In genomic region chr10:87803936-87804791, GRCm38 (mm10) we compare ENCODE assay signal across 23 mouse cellular contexts. TPM values are rescaled to one million over a fixed set of nuclear protein-coding genes. Genes with fewer than 3 reads are reported as not detected.
DNase-seq lines count a peak whose midpoint lies in the region; ATAC-seq lines count a peak whose summit lies in the region.
"Had no signal": no experiment of that assay in that cellular context is flagged by ENCODE, and none has a peak within 500 bp of the region (broad histone marks: within the 10 kb centered on the region; RNA-seq: fewer than 3 reads in every experiment).

No protein-coding gene starts in this region.

- no peak overlapping the region for H3K9ac ChIP-seq in heart, embryonic 11.5 days (ENCODE audit: low read depth, low read length)
- H3K9ac ChIP-seq in kidney, embryonic 15.5 days = no peak overlapping the region
- H3K9ac ChIP-seq: forebrain, embryonic 12.5 days; intestine, embryonic 15.5 days; midbrain, embryonic 15.5 days; neural tube, embryonic 12.5 days had no signal

- H3K4me3 ChIP-seq in heart, embryonic 11.5 days (ENCODE audit: low read depth, low read length) = no peak overlapping the region
- H3K4me3 ChIP-seq in kidney, embryonic 15.5 days (replicated peaks) = no peak overlapping the region
- H3K4me3 ChIP-seq: erythroblast, embryonic 14.5 days; forebrain, embryonic 12.5 days; hindbrain, embryonic 10.5 days; intestine, embryonic 15.5 days; midbrain, embryonic 15.5 days; neural tube, embryonic 12.5 days had no signal

- no peak for ATAC-seq in heart, embryonic 11.5 days (replicated peaks; ENCODE audit: insufficient number of reproducible peaks, low FRiP score, low TSS enrichment)
- no peak for ATAC-seq in kidney, embryonic 15.5 days (replicated peaks; ENCODE audit: low FRiP score)
- ATAC-seq: CD4-positive, CD25-positive, alpha-beta regulatory T cell, adult 4 months; hindbrain, embryonic 16.5 days; intestine, embryonic 15.5 days; midbrain, embryonic 15.5 days had no signal

- no peaks in the 10 kb centered on the region for H3K27me3 ChIP-seq in heart, embryonic 11.5 days (ENCODE audit: control insufficient read depth, insufficient read depth, low read length)
- no peaks in the 10 kb centered on the region for H3K27me3 ChIP-seq in kidney, embryonic 15.5 days
- H3K27me3 ChIP-seq: forebrain, embryonic 12.5 days; intestine, embryonic 15.5 days; midbrain, embryonic 15.5 days; neural tube, embryonic 12.5 days had no signal

- no peak overlapping the region for H3K27ac ChIP-seq in heart, embryonic 11.5 days (ENCODE audit: low read depth, low read length)
- H3K27ac ChIP-seq in kidney, embryonic 15.5 days = no peak overlapping the region
- H3K27ac ChIP-seq: forebrain, embryonic 12.5 days; hindbrain, embryonic 10.5 days; intestine, embryonic 15.5 days; macrophage; midbrain, embryonic 15.5 days; neural tube, embryonic 12.5 days had no signal

- no peak overlapping the region for H3K4me2 ChIP-seq in heart, embryonic 11.5 days
- no peak overlapping the region for H3K4me2 ChIP-seq in kidney, embryonic 15.5 days
- H3K4me2 ChIP-seq: forebrain, embryonic 12.5 days; intestine, embryonic 15.5 days; midbrain, embryonic 15.5 days; neural tube, embryonic 12.5 days had no signal

- H3K4me1 ChIP-seq in heart, embryonic 11.5 days (ENCODE audit: control insufficient read depth, insufficient read depth, low read length) = no peaks in the 10 kb centered on the region
- no peaks in the 10 kb centered on the region for H3K4me1 ChIP-seq in kidney, embryonic 15.5 days
- H3K4me1 ChIP-seq: forebrain, embryonic 12.5 days; hindbrain, embryonic 10.5 days; intestine, embryonic 15.5 days; midbrain, embryonic 15.5 days; neural tube, embryonic 12.5 days had no signal

- peak; percentile 93 for DNase-seq in heart, adult 11 months
- peak; percentile 16 to 35 for DNase-seq in kidney, postnatal 4 days
- DNase-seq in brain, adult 2 months (ENCODE audit: low read depth, low spot score) = peak; percentile 14
- peak; percentile 32 for DNase-seq in heart, postnatal 4 days
- no peak for DNase-seq in urinary bladder, postnatal 10 days (ENCODE audit: low spot score)
- DNase-seq in urinary bladder, adult 18-20 months (ENCODE audit: low spot score in 2 of 2) = no peak
- DNase-seq: cerebellum, adult 11 months; cerebellum, adult 9-11 months; gastrocnemius, postnatal 36 days; kidney, adult 9 months; right cerebral cortex, postnatal 4 days; thymus, postnatal 25 days had no signal

- no peaks in the 10 kb centered on the region for H3K36me3 ChIP-seq in heart, embryonic 11.5 days (ENCODE audit: control insufficient read depth, insufficient read depth, low read length)
- H3K36me3 ChIP-seq in kidney, embryonic 15.5 days = no peaks in the 10 kb centered on the region
- H3K36me3 ChIP-seq: forebrain, embryonic 12.5 days; hindbrain, embryonic 10.5 days; intestine, embryonic 15.5 days; midbrain, embryonic 15.5 days; neural tube, embryonic 12.5 days had no signal

- no peaks in the 10 kb centered on the region for H3K9me3 ChIP-seq in heart, embryonic 11.5 days (replicated peaks; ENCODE audit: control insufficient read depth, low read length)
- H3K9me3 ChIP-seq in kidney, embryonic 15.5 days (replicated peaks) = no peaks in the 10 kb centered on the region
- H3K9me3 ChIP-seq: forebrain, embryonic 12.5 days; hindbrain, embryonic 10.5 days; intestine, embryonic 15.5 days; midbrain, embryonic 15.5 days; neural tube, embryonic 12.5 days had no signal

- WGBS in heart, embryonic 11.5 days (ENCODE audit: insufficient replicate concordance) = 87% methylated on average over 5 of the region's 5 CpGs
- WGBS in kidney, embryonic 15.5 days = 81% methylated on average over 5 of the region's 5 CpGs

RNA-seq across cellular contexts. Expression of gene Igf1, which starts 53.9 kb away (rescaled TPM):
- 36.6 and 39.9 TPM in 2 replicates for polyA plus RNA-seq in heart, embryonic 11.5 days (2014; fragmentation: Nextera tagmentation; extraction: Ambion mirVana)
- 33.9 and 37.1 TPM in 2 replicates for polyA plus RNA-seq in kidney, embryonic 15.5 days (2015; fragmentation: Nextera tagmentation; extraction: Ambion mirVana)
- total RNA-seq in heart, postnatal 4 days (2021) = 10 to 100 TPM; 79.4 to 83.7 TPM

Comparison
In these comparisons a context has a peak if more than half of its experiments do, and no peak if none do; other contexts are left out.
1. DNase-seq: peak in heart, adult 11 months (single experiment), kidney, postnatal 4 days (2 of 2), brain, adult 2 months (single experiment) and heart, postnatal 4 days (single experiment); none in urinary bladder, postnatal 10 days (single experiment) and urinary bladder, adult 18-20 months (0 of 2).